Mouse (Mus musculus): ENCODE results near the gene Dock10. TPM values are rescaled to one million over a fixed set of nuclear protein-coding genes. Genes with fewer than 3 reads are reported as not detected.
A peak's percentile ranks its signal among the peaks of the same experiment; 100 is the strongest.

Gene Dock10
- polyA plus RNA-seq, 1 experiment from 2014 or later, result 5.4 TPM

DNA sequence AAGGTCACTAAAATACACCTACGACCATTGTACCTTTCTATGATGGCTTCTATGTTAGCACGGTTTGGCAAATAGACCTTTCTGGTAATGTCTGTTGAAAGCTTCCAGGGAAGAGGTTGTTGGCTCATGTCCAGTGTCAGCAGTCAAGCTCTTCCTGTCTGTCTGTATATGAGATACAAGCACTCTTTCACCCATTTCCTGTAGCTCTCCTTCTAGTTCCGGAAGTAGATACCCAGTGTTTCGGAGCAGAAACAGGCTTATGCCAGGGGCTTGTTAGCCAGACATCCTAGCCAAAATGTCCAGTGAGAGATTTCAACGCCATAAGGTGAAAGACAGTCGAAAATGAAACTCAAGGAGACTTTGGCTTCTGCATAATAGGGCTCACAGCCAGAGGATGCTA is 38.9 kb downstream of the Dock10 start:
- peaks cover 2% of the 10 kb centered on the region for H3K4me1 ChIP-seq (ENCODE audit: control insufficient read depth, insufficient read depth, low read length)
- ATAC-seq (replicated peaks; ENCODE audit: extremely low read depth, insufficient read depth, low FRiP score), result no peak
- no peaks in the 10 kb centered on the region for H3K36me3 ChIP-seq (ENCODE audit: control insufficient read depth, insufficient read depth)
- 60% methylated on average over 6 of the region's 6 CpGs for WGBS
- H3K27ac ChIP-seq (ENCODE audit: low read length), result no peak overlapping the region
- no peak overlapping the region for H3K4me3 ChIP-seq (ENCODE audit: low read length)
- H3K9ac ChIP-seq (ENCODE audit: low read length), result no peak overlapping the region
- H3K4me2 ChIP-seq (ENCODE audit: low read depth, low read length), result no peak overlapping the region
- H3K9me3 ChIP-seq (replicated peaks; ENCODE audit: control insufficient read depth, low read length), result no peaks in the 10 kb centered on the region
- no peaks in the 10 kb centered on the region for H3K27me3 ChIP-seq (ENCODE audit: control insufficient read depth, insufficient read depth, low read length)

DNA sequence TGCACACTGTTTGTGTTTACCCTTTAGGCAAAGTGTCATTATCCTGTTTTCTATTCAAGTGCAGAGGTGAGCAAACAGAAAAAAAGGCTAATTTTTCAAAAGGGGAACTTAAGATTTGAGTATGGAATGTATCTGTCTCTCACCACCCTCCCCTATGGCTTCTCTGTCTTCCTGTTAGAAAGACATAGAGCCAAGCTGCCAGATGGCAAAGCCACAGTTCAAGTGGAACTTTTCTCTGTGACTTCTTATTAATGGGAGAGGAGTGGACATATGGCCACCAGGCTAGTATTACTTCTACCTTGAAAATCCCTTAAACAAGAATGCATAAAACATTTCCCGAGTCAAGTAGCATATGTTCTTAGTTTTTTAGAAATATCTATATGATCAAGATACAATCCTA is 39.7 kb downstream of the Dock10 start:
- no peak overlapping the region for H3K4me3 ChIP-seq (ENCODE audit: low read length)
- no peak overlapping the region for H3K4me2 ChIP-seq (ENCODE audit: low read depth, low read length)
- no peak for ATAC-seq (replicated peaks; ENCODE audit: extremely low read depth, insufficient read depth, low FRiP score)
- no peaks in the 10 kb centered on the region for H3K36me3 ChIP-seq (ENCODE audit: control insufficient read depth, insufficient read depth)
- peaks cover 2% of the 10 kb centered on the region for H3K4me1 ChIP-seq (ENCODE audit: control insufficient read depth, insufficient read depth, low read length)
- H3K27me3 ChIP-seq (ENCODE audit: control insufficient read depth, insufficient read depth, low read length), result no peaks in the 10 kb centered on the region
- no peak overlapping the region for H3K27ac ChIP-seq (ENCODE audit: low read length)
- no peaks in the 10 kb centered on the region for H3K9me3 ChIP-seq (replicated peaks; ENCODE audit: control insufficient read depth, low read length)
- 78% methylated on average over 1 of the region's 1 CpGs for WGBS
- no peak overlapping the region for H3K9ac ChIP-seq (ENCODE audit: low read length)

DNA sequence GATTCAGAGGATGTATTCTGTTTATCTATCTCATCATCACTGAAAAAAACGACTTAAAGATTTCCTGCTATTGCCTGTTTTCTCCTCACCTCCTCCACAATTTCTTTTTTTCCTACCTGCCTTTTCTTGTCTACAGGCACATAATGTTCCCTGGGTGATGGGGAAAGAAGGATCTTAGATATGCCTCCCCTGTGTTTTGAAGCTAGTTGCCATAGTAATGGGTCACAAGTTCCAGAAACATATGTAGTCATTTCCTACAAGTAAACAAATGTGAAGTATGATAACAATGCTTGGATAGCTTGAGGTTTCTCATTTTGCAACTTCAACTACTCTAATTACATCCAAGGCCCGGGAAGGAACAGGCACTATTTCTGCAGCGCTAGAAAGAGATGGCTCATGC is 42.4 kb downstream of the Dock10 start:
- no peaks in the 10 kb centered on the region for H3K27me3 ChIP-seq (ENCODE audit: control insufficient read depth, insufficient read depth, low read length)
- no peak overlapping the region for H3K4me3 ChIP-seq (ENCODE audit: low read length)
- H3K9me3 ChIP-seq (replicated peaks; ENCODE audit: control insufficient read depth, low read length), result no peaks in the 10 kb centered on the region
- H3K36me3 ChIP-seq (ENCODE audit: control insufficient read depth, insufficient read depth), result no peaks in the 10 kb centered on the region
- no peak overlapping the region for H3K4me2 ChIP-seq (ENCODE audit: low read depth, low read length)
- H3K9ac ChIP-seq (ENCODE audit: low read length), result no peak overlapping the region
- ATAC-seq (replicated peaks; ENCODE audit: extremely low read depth, insufficient read depth, low FRiP score), result no peak
- H3K27ac ChIP-seq (ENCODE audit: low read length), result no peak overlapping the region
- H3K4me1 ChIP-seq (ENCODE audit: control insufficient read depth, insufficient read depth, low read length), result peaks cover 2% of the 10 kb centered on the region
- WGBS, result 50% methylated on average over 3 of the region's 3 CpGs

DNA sequence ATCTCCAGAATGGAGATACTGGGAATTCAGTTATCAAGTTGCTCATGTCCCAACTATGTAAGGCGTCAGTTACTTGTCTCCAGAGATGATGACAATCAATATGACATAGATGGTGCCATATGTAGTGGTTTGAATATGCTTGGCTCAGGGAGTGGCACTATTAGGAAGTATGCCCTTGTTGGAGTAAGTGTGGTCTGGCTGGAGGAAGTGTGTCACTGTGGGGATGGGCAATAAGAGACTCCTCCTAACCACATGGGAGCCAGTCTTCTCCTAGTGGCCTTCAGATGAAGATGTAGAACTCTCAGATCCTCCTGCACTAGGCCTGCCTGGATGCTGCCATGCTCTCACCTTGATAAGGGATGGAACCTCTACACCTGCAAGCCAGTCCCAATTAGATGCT is 44.4 kb downstream of the Dock10 start:
- Histone ChIP-seq H3K4me1 (ENCODE audit: control insufficient read depth, insufficient read depth, low read length) (peaks cover 6% of the 10 kb centered on the region; the same call in 1 of the 2 replicates), H3K4me2 (ENCODE audit: low read depth, low read length) (no peak overlapping the region), H3K36me3 (ENCODE audit: control insufficient read depth, insufficient read depth) (no peaks in the 10 kb centered on the region), H3K9me3 (replicated peaks; ENCODE audit: control insufficient read depth, low read length) (no peaks in the 10 kb centered on the region), H3K4me3 (ENCODE audit: low read length) (no peak overlapping the region), H3K27ac (ENCODE audit: low read length) (no peak overlapping the region), H3K9ac (ENCODE audit: low read length) (no peak overlapping the region), H3K27me3 (ENCODE audit: control insufficient read depth, insufficient read depth, low read length) (no peaks in the 10 kb centered on the region)
- no peak for ATAC-seq (replicated peaks; ENCODE audit: extremely low read depth, insufficient read depth, low FRiP score)
- 82% methylated on average over 1 of the region's 1 CpGs for WGBS

DNA sequence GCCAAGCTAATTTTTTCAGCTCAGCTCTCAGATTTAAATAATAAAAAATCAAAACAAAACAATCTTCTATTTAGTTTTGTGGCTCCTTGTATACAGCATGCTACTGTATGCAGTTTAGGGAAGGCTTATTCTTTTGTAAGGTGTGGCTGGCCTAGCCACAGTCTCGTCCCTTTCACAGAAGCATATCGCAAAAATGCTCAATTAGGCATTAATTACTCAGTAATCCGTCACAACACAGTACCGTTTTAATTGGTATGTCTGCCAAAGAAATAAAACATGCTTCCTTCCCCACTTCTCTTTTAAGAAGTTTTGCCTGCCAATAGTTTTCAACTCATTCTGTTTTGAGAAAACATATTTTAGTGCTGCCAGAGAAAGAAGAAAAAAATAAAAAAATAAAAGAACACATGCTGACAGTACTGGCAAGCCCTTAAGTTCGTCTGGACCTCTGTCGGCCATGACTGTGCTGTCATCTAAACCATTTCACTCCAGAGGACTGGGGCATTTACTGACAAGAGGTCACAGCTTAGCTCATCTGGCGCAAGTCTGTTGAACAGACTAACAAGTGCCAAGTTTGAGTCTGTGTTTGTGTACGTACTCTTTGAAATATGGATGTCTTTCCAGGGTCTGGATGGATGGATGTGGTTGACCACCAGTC is 47.6 kb downstream of the Dock10 start:
- Histone ChIP-seq H3K9ac (ENCODE audit: low read length) (no peak overlapping the region), H3K27ac (ENCODE audit: low read length) (peak overlapping the region; percentile 59; the same call in 1 of the 2 replicates), H3K4me3 (ENCODE audit: low read length) (no peak overlapping the region), H3K27me3 (ENCODE audit: control insufficient read depth, insufficient read depth, low read length) (no peaks in the 10 kb centered on the region), H3K9me3 (replicated peaks; ENCODE audit: control insufficient read depth, low read length) (no peaks in the 10 kb centered on the region), H3K36me3 (ENCODE audit: control insufficient read depth, insufficient read depth) (no peaks in the 10 kb centered on the region), H3K4me2 (ENCODE audit: low read depth, low read length) (no peak overlapping the region), H3K4me1 (ENCODE audit: control insufficient read depth, insufficient read depth, low read length) (peaks cover 12% of the 10 kb centered on the region)
- WGBS, result 56% methylated on average over 8 of the region's 8 CpGs
- ATAC-seq (replicated peaks; ENCODE audit: extremely low read depth, insufficient read depth, low FRiP score), result peak; percentile 49

DNA sequence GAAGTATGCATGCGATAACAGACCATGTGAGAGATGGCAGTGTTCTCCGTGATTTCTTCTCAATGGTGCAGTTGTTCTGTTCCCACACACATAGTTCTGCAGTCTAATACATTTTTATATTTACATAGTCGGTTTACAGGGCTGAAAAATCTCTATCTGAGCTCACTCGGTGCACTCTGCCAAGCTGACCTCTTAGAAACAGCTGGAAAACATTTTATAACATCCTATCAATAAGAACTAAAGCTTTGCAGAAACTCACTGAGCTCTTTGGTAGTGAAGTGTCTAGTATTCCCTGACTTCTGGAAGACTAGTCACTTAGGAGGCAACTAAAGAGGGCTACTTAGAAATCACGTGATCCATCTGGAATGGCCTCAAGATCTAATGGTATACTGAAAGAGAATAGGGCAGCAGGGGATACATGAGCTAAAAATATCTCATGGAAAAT is 48.2 kb downstream of the Dock10 start:
- ATAC-seq (replicated peaks; ENCODE audit: extremely low read depth, insufficient read depth, low FRiP score), result peak; percentile 35
- Histone ChIP-seq H3K9me3 (replicated peaks; ENCODE audit: control insufficient read depth, low read length) (no peaks in the 10 kb centered on the region), H3K4me3 (ENCODE audit: low read length) (no peak overlapping the region), H3K36me3 (ENCODE audit: control insufficient read depth, insufficient read depth) (no peaks in the 10 kb centered on the region), H3K9ac (ENCODE audit: low read length) (no peak overlapping the region), H3K4me2 (ENCODE audit: low read depth, low read length) (no peak overlapping the region), H3K27ac (ENCODE audit: low read length) (peak overlapping the region; percentile 59), H3K27me3 (ENCODE audit: control insufficient read depth, insufficient read depth, low read length) (no peaks in the 10 kb centered on the region), H3K4me1 (ENCODE audit: control insufficient read depth, insufficient read depth, low read length) (peaks cover 12% of the 10 kb centered on the region)
- WGBS, result 49% methylated on average over 5 of the region's 5 CpGs

DNA sequence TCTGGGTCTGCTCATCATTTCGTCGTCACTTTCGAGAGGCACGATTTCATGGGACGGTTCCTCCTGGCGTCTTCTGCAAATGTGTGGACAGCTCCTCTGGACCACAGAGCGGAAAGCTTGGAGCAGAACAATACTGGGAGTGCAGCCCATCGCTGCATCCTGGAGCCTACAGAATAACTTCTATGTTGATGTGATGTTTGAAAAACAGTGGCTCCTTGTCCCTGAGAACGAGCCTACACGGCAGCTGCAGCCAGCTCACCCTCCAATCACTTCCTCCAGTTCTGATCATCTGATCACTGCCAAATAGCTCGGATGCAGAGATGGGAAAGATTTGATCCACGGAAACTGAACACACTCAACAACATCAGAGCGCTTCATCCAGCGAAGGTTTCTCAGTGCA is 49.0 kb downstream of the Dock10 start:
- 33% methylated on average over 14 of the region's 14 CpGs for WGBS
- no peak for ATAC-seq (replicated peaks; ENCODE audit: extremely low read depth, insufficient read depth, low FRiP score)
- no peak overlapping the region for H3K9ac ChIP-seq (ENCODE audit: low read length)

DNA sequence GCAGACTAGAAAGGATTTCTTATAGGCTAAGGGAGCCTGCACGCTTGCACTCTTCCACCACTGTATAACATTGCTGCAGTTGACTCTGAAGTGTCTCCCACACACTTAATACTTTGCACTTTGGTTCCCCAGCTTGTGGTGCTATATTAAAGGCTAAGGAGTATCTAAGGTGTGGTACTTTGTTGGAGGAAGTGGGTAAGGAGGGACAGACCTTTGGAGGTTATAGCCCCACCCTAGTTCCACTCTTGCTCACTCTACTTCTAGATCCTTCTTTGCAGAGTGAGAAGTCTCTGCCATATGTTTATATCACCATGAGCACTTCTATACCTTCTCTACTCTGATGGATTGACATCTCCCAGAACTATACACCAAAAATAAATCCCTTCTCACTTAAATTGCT is 55.0 kb downstream of the Dock10 start:
- H3K9me3 ChIP-seq (replicated peaks; ENCODE audit: control insufficient read depth, low read length), result no peaks in the 10 kb centered on the region
- WGBS, result 87% methylated on average over 1 of the region's 1 CpGs
- H3K36me3 ChIP-seq (ENCODE audit: control insufficient read depth, insufficient read depth), result no peaks in the 10 kb centered on the region
- H3K4me2 ChIP-seq (ENCODE audit: low read depth, low read length), result no peak overlapping the region
- no peak for ATAC-seq (replicated peaks; ENCODE audit: extremely low read depth, insufficient read depth, low FRiP score)
- peaks cover 2% of the 10 kb centered on the region for H3K4me1 ChIP-seq (ENCODE audit: control insufficient read depth, insufficient read depth, low read length)
- no peak overlapping the region for H3K4me3 ChIP-seq (ENCODE audit: low read length)
- no peaks in the 10 kb centered on the region for H3K27me3 ChIP-seq (ENCODE audit: control insufficient read depth, insufficient read depth, low read length)
- no peak overlapping the region for H3K9ac ChIP-seq (ENCODE audit: low read length)
- no peak overlapping the region for H3K27ac ChIP-seq (ENCODE audit: low read length)

More for the DNA sequence above, 49.0 kb downstream of the Dock10 start:
- H3K27me3 ChIP-seq (ENCODE audit: control insufficient read depth, insufficient read depth, low read length), result no peaks in the 10 kb centered on the region
- H3K4me1 ChIP-seq (ENCODE audit: control insufficient read depth, insufficient read depth, low read length), result peaks cover 12% of the 10 kb centered on the region
- no peaks in the 10 kb centered on the region for H3K36me3 ChIP-seq (ENCODE audit: control insufficient read depth, insufficient read depth)
- no peaks in the 10 kb centered on the region for H3K9me3 ChIP-seq (replicated peaks; ENCODE audit: control insufficient read depth, low read length)
- peak overlapping the region; percentile 59 for H3K27ac ChIP-seq (ENCODE audit: low read length)
- peak overlapping the region; percentile 34 for H3K4me2 ChIP-seq (ENCODE audit: low read depth, low read length)
- peak overlapping the region; percentile 28 for H3K4me3 ChIP-seq (ENCODE audit: low read length)

DNA sequence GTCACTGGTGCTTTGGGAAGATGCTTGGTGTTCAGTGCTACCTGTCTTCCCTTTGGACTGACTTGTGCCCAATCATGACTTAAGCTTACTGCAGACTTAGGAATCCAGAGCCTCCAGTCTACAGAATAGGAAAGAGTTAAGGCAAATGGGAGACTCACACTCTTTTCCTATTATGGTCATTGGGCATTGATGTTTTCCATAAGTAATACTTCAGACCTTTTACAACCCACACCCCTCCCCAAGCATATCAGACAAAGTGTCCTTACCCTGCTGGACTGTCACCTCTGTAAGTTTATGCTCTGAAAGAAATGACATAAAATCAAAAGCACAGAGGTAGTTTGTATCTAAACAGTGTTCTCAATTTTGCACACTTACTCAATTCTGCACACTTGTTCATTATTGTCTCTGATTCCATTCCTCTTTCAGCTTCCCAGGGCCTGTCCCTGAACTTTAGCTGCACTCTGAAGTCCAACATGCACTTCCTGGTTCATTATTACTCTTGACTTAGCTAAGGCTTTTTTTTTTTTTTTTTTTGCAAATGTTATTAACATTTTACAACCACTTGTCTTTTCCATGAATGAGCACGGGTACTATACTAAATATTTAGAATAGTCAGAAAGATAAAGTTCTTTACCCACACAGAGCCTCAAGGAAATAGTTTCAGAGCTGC is 82.2 kb downstream of the Dock10 start:
- H3K4me2 ChIP-seq (ENCODE audit: low read depth, low read length), result no peak overlapping the region
- H3K9ac ChIP-seq (ENCODE audit: low read length), result no peak overlapping the region
- no peaks in the 10 kb centered on the region for H3K27me3 ChIP-seq (ENCODE audit: control insufficient read depth, insufficient read depth, low read length)
- no peaks in the 10 kb centered on the region for H3K4me1 ChIP-seq (ENCODE audit: control insufficient read depth, insufficient read depth, low read length)
- H3K36me3 ChIP-seq (ENCODE audit: control insufficient read depth, insufficient read depth), result no peaks in the 10 kb centered on the region
- no peak for ATAC-seq (replicated peaks; ENCODE audit: extremely low read depth, insufficient read depth, low FRiP score)
- H3K9me3 ChIP-seq (replicated peaks; ENCODE audit: control insufficient read depth, low read length), result no peaks in the 10 kb centered on the region
- H3K4me3 ChIP-seq (ENCODE audit: low read length), result no peak overlapping the region
- no peak overlapping the region for H3K27ac ChIP-seq (ENCODE audit: low read length)
- 46% methylated on average over 1 of the region's 1 CpGs for WGBS

Measured in heart, embryonic 16.5 days (tissue).